Mouse (Mus musculus) heart, adult 2 months (tissue): ENCODE results near the gene Tfr2. TPM values are rescaled to one million over a fixed set of nuclear protein-coding genes. Genes with fewer than 3 reads are reported as not detected.

ENCODE experiments used
- DNase-seq, 2 experiments: peaks; one replicate each; pipeline ENCODE4 v3.0.0; 2021
- H3K27ac ChIP-seq: fragments of 200-600 bp; 2 replicates; pipeline ENCODE4 v1.8.1; 2022
- H3K27me3 ChIP-seq: fragments of 200-500 bp; 2 replicates; pipeline ENCODE4 v1.6.1; 2012; ENCODE audit warnings: mild to moderate bottlenecking, low read length, inconsistent platforms, mixed read lengths; ENCODE audit not compliant: control insufficient read depth, insufficient read depth
- H3K36me3 ChIP-seq: fragments of 200-500 bp; 2 replicates; pipeline ENCODE4 v1.6.1; 2012; ENCODE audit warnings: low read length, inconsistent platforms; ENCODE audit not compliant: control insufficient read depth, insufficient read depth
- H3K4me1 ChIP-seq: fragments of 200-500 bp; 2 replicates; pipeline ENCODE4 v1.6.1; 2011; ENCODE audit warnings: low read length; ENCODE audit not compliant: control insufficient read depth, insufficient read depth
- H3K4me3 ChIP-seq: fragments of 200-600 bp; 2 replicates; pipeline ENCODE4 v1.8.1; 2022
- H3K79me2 ChIP-seq: fragments of 200-500 bp; replicated peaks from 2 replicates; pipeline ENCODE4 v1.6.1; 2012; ENCODE audit warnings: mild to moderate bottlenecking, inconsistent platforms, low read length, moderate library complexity, mixed read lengths; ENCODE audit not compliant: control insufficient read depth, insufficient read depth
- H3K9ac ChIP-seq: fragments of 200-500 bp; 2 replicates; pipeline ENCODE4 v1.6.1; 2012; ENCODE audit warnings: low read depth, mild to moderate bottlenecking, control low read depth, inconsistent platforms, low read length, mixed read lengths
- CTCF ChIP-seq: fragments of 200-600 bp; IDR thresholded peaks from 2 replicates; pipeline ENCODE4 v1.8.1; 2022; ENCODE audit warnings: antibody characterized with exemption, mild to moderate bottlenecking, moderate library complexity
- EP300 ChIP-seq: fragments of 200-500 bp; IDR thresholded peaks from 2 replicates; pipeline ENCODE4 v1.6.1; 2011; ENCODE audit warnings: low read depth, low read length, control low read depth; ENCODE audit not compliant: insufficient read depth
- POLR2A ChIP-seq: fragments of 200-500 bp; IDR thresholded peaks from 2 replicates; pipeline ENCODE4 v1.6.1; 2011; ENCODE audit warnings: mild to moderate bottlenecking, low read depth, low read length, control low read depth; ENCODE audit not compliant: insufficient read depth
- WGBS: fragments of 180-500 bp; shearing (Covaris S2); methylation state at CpG from one replicate; pipeline ENCODE4 v1.1.7; 2018; 5-methylcytosine and 5-hydroxymethylcytosine counted together
- intact Hi-C: fragments of 180-260 bp; cut with DNase I; formaldehyde crosslinking; loops from one replicate; pipeline ENCODE4 v1.15.1; 2025
- polyA plus RNA-seq: library from polyadenylated mRNA; depleted of rRNA; stranded (reverse); fragments of >200 nt; gene quantifications from 2 replicates; pipeline ENCODE4 v1.2.3, GENCODE M21; 2012
- total RNA-seq, 2 experiments: library from RNA; stranded (reverse); gene quantifications; 2 replicates each; pipeline ENCODE4 v1.2.3; 2021

Tfr2 gene
- total and polyA plus RNA-seq, 3 experiments: 0.09 to 0.35 TPM; not detected in 1

GRCm38 (mm10) chr5:137525511-137525910 is 44.1 kb upstream of the Tfr2 start:
- H3K27me3 ChIP-seq: no peaks in the 10 kb centered on the region
- DNase-seq: no peak
- no peak for TF ChIP-seq CTCF
- H3K4me1 ChIP-seq: peaks cover 2% of the 10 kb centered on the region; the same call in 1 of the 2 replicates
- no peaks in the 10 kb centered on the region; the same call in 1 of the 2 replicates for H3K79me2 ChIP-seq
- H3K4me3 ChIP-seq: no peak overlapping the region
- no peak overlapping the region for H3K27ac ChIP-seq
- 72% methylated on average over 16 of the region's 16 CpGs for WGBS
- no peak overlapping the region for H3K9ac ChIP-seq
- intact Hi-C loops: no loop called here
- H3K36me3 ChIP-seq: no peaks in the 10 kb centered on the region

GRCm38 (mm10) chr5:137526192-137526936 is 43.3 kb upstream of the Tfr2 start:
- TF ChIP-seq EP300 (no peak), POLR2A (no peak), CTCF (peak; percentile 35)
- Histone ChIP-seq H3K4me1 (peaks cover 2% of the 10 kb centered on the region; the same call in 1 of the 2 replicates), H3K9ac (no peak overlapping the region), H3K36me3 (no peaks in the 10 kb centered on the region), H3K27me3 (no peaks in the 10 kb centered on the region), H3K4me3 (no peak overlapping the region), H3K27ac (no peak overlapping the region), H3K79me2 (no peaks in the 10 kb centered on the region; the same call in 1 of the 2 replicates)
- DNase-seq: peak; percentile 46 to 53
- intact Hi-C loops: no loop called here
- 44% methylated on average over 16 of the region's 16 CpGs for WGBS

GRCm38 (mm10) chr5:137527413-137527812 is 42.2 kb upstream of the Tfr2 start:
- Histone ChIP-seq H3K27me3 (no peaks in the 10 kb centered on the region), H3K27ac (no peak overlapping the region), H3K36me3 (no peaks in the 10 kb centered on the region), H3K4me1 (peaks cover 2% of the 10 kb centered on the region; the same call in 1 of the 2 replicates), H3K9ac (no peak overlapping the region), H3K4me3 (no peak overlapping the region), H3K79me2 (peaks cover 5% of the 10 kb centered on the region; the same call in 1 of the 2 replicates)
- WGBS: 64% methylated on average over 1 of the region's 1 CpGs
- TF ChIP-seq CTCF (no peak), POLR2A (0 out of 2 replicates have a peak, but pooled peaks have one; percentile 9), EP300 (no peak)
- intact Hi-C loops: no loop called here
- DNase-seq: peak in 1 of 2 experiments; percentile 27

GRCm38 (mm10) chr5:137528247-137528968 is 41.2 kb upstream of the Tfr2 start:
- peaks cover 5% of the 10 kb centered on the region; the same call in 1 of the 2 replicates for H3K79me2 ChIP-seq
- intact Hi-C loops: no loop called here
- WGBS: 70% methylated on average over 22 of the region's 22 CpGs

GRCm38 (mm10) chr5:137529221-137529995 is 40.2 kb upstream of the Tfr2 start:
- intact Hi-C loops: no loop called here
- Histone ChIP-seq H3K27me3 (no peaks in the 10 kb centered on the region), H3K9ac (no peak overlapping the region), H3K4me1 (peaks cover 2% of the 10 kb centered on the region; the same call in 1 of the 2 replicates), H3K79me2 (peaks cover 5% of the 10 kb centered on the region; the same call in 1 of the 2 replicates), H3K4me3 (no peak overlapping the region), H3K27ac (no peak overlapping the region), H3K36me3 (no peaks in the 10 kb centered on the region)
- TF ChIP-seq POLR2A: no peak
- TF ChIP-seq CTCF: no peak
- no peak for TF ChIP-seq EP300
- WGBS: 73% methylated on average over 15 of the region's 15 CpGs
- DNase-seq: peak in 1 of 2 experiments; percentile 33

More at GRCm38 (mm10) chr5:137528247-137528968, 41.2 kb upstream of the Tfr2 start:
- H3K27me3 ChIP-seq: no peaks in the 10 kb centered on the region
- H3K4me3 ChIP-seq: no peak overlapping the region
- DNase-seq: peak in 1 of 2 experiments; percentile 32
- no peak overlapping the region for H3K27ac ChIP-seq
- H3K9ac ChIP-seq: no peak overlapping the region
- H3K4me1 ChIP-seq: peaks cover 2% of the 10 kb centered on the region; the same call in 1 of the 2 replicates
- no peaks in the 10 kb centered on the region for H3K36me3 ChIP-seq
- TF ChIP-seq POLR2A: no peak
- TF ChIP-seq EP300: no peak
- TF ChIP-seq CTCF: no peak
